Mouse (Mus musculus): ENCODE data around the gene Aff1. TPM values are rescaled to one million over a fixed set of nuclear protein-coding genes. Genes with fewer than 3 reads are reported as not detected.

The Aff1 gene
- polyA plus RNA-seq, 1 experiment from 2014 or later, result 13.5 TPM

DNA sequence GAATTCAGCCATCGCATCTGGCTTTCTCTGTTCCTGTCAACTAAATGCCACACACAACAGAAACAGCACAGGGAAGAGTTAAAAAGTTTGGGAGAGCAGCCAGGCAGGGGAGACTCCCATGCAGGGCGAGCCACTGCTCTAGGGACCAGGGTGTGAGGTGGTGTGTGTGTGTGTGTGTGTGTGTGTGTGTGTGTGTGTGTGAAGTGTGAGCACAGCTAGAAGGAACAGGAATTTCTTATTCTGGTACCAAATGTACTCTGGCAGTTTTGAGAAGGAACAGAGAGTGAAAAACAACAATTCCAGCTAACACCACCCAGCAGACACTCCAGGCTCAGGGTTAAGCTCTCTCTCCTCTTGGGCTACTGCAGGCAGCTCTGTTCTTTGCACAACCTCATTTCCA lies 96.8 kb downstream of the Aff1 start:
- Histone ChIP-seq H3K4me2 (ENCODE audit: low read depth, low read length) (peak overlapping the region; percentile 49), H3K4me1 (ENCODE audit: control insufficient read depth, insufficient read depth, low read length) (peaks cover 28% of the 10 kb centered on the region), H3K27ac (ENCODE audit: low read length) (peak overlapping the region; percentile 92), H3K4me3 (ENCODE audit: low read length) (0 out of 2 replicates have a peak overlapping the region, but pooled peaks have one; percentile 5), H3K9me3 (replicated peaks; ENCODE audit: control insufficient read depth, low read length) (no peaks in the 10 kb centered on the region), H3K27me3 (ENCODE audit: control insufficient read depth, insufficient read depth, low read length) (no peaks in the 10 kb centered on the region), H3K9ac (ENCODE audit: low read length) (peak overlapping the region; percentile 49), H3K36me3 (ENCODE audit: control insufficient read depth, insufficient read depth) (peaks cover 19% of the 10 kb centered on the region)
- 11% methylated on average over 2 of the region's 2 CpGs for WGBS
- ATAC-seq (replicated peaks; ENCODE audit: extremely low read depth, insufficient read depth, low FRiP score), result peak; percentile 71

DNA sequence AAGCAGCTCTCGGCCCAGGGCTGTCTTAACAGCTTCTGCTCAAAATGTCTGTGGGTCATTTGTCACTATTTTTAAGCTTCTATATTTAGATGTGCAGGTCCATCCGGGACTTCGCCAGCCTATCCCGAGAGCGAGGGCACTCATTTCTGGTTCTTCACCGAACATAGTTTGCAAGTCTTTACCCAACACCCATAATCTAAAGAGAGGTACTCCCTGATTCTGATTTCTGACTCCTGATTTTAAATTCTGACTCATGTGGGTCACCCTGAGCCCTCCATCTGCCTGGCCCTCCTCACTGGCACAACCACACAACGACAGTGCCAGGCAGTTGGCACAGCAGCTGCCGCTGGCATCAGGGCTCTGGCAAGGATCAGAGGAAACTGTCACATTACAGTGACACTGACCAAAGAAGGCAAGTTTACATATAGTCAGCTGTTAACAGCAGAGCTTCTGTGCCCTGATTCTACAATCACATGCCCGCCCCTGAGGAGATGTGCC lies 97.5 kb downstream of the Aff1 start:
- Histone ChIP-seq H3K27ac (ENCODE audit: low read length) (peak overlapping the region; percentile 92), H3K36me3 (ENCODE audit: control insufficient read depth, insufficient read depth) (peaks cover 12% of the 10 kb centered on the region), H3K4me3 (ENCODE audit: low read length) (peak overlapping the region; percentile 17; the same call in 1 of the 2 replicates), H3K4me2 (ENCODE audit: low read depth, low read length) (peak overlapping the region; percentile 49), H3K9ac (ENCODE audit: low read length) (peak overlapping the region; percentile 49), H3K4me1 (ENCODE audit: control insufficient read depth, insufficient read depth, low read length) (peaks cover 28% of the 10 kb centered on the region), H3K9me3 (replicated peaks; ENCODE audit: control insufficient read depth, low read length) (no peaks in the 10 kb centered on the region), H3K27me3 (ENCODE audit: control insufficient read depth, insufficient read depth, low read length) (no peaks in the 10 kb centered on the region)
- WGBS, result 39% methylated on average over 9 of the region's 9 CpGs
- peak; percentile 73 for ATAC-seq (replicated peaks; ENCODE audit: extremely low read depth, insufficient read depth, low FRiP score)

DNA sequence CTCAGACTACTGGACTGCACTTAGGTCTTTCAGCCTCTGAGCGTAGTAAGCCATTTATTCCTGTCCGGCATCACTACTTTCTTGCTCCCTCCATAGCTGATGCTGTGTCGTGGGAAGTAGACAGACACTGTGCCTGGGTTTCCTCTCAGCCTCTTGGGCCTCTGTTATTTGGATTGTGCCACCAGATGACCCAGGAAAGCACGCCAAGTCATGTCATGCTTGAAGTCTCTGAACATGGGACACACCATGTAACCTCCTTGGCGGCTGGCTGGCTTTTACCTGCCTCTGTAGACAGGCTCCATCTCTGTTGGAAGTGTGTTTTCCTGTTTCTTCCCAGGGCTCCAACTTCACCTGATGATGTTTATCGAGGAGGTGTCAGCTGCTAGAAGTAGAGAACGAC lies 99.6 kb downstream of the Aff1 start:
- no peaks in the 10 kb centered on the region for H3K27me3 ChIP-seq (ENCODE audit: control insufficient read depth, insufficient read depth, low read length)
- H3K4me1 ChIP-seq (ENCODE audit: control insufficient read depth, insufficient read depth, low read length), result peaks cover 22% of the 10 kb centered on the region
- no peak overlapping the region for H3K27ac ChIP-seq (ENCODE audit: low read length)
- no peaks in the 10 kb centered on the region for H3K9me3 ChIP-seq (replicated peaks; ENCODE audit: control insufficient read depth, low read length)
- no peak for ATAC-seq (replicated peaks; ENCODE audit: extremely low read depth, insufficient read depth, low FRiP score)
- H3K4me3 ChIP-seq (ENCODE audit: low read length), result no peak overlapping the region
- no peak overlapping the region for H3K4me2 ChIP-seq (ENCODE audit: low read depth, low read length)
- H3K36me3 ChIP-seq (ENCODE audit: control insufficient read depth, insufficient read depth), result peaks cover 9% of the 10 kb centered on the region
- WGBS, result 80% methylated on average over 7 of the region's 7 CpGs
- H3K9ac ChIP-seq (ENCODE audit: low read length), result no peak overlapping the region

DNA sequence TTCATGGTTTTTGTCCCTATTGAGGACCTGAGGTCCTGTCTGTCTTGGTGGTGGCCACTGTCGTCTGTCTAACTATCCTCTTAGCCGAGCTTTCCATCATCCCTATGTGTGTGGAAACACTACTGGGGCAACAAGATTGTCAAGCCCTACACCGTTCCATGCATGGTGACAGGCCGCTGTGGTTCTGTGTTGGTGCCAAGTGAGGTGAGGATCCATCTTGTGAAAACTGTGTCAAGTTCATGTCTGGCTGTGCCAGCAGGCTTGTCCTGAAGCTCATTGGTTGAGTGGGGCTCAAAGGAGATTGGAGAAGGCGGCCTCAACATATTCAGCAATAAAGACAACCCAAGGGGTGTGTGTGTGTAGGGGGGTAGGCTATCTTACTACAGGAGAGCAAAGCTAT lies 102.9 kb downstream of the Aff1 start:
- no peaks in the 10 kb centered on the region for H3K27me3 ChIP-seq (ENCODE audit: control insufficient read depth, insufficient read depth, low read length)
- H3K4me2 ChIP-seq (ENCODE audit: low read depth, low read length), result no peak overlapping the region
- no peaks in the 10 kb centered on the region for H3K9me3 ChIP-seq (replicated peaks; ENCODE audit: control insufficient read depth, low read length)
- no peak for ATAC-seq (replicated peaks; ENCODE audit: extremely low read depth, insufficient read depth, low FRiP score)
- H3K9ac ChIP-seq (ENCODE audit: low read length), result no peak overlapping the region
- H3K27ac ChIP-seq (ENCODE audit: low read length), result no peak overlapping the region
- no peak overlapping the region for H3K4me3 ChIP-seq (ENCODE audit: low read length)
- peaks cover 9% of the 10 kb centered on the region for H3K4me1 ChIP-seq (ENCODE audit: control insufficient read depth, insufficient read depth, low read length)
- H3K36me3 ChIP-seq (ENCODE audit: control insufficient read depth, insufficient read depth), result peaks cover 9% of the 10 kb centered on the region
- 89% methylated on average over 5 of the region's 5 CpGs for WGBS

DNA sequence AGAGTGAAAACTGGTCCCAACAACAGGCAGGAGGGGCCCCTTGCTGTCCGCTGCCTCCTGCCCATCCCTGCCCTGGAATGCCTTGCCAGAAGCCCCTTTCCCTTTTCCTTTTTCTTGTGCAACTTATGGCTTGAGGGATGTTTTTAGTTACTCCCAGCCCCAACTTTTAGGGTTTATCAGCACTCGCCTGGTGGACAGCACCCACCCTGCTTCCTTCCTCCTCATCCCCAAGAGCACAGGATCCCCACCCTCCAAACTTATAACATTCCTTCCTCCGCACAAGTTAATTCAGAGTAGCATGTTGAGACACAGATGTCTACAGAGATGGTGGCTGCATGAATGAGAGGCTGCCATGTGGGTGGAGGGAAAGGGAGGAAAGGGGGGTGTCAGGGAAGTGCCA lies 103.9 kb downstream of the Aff1 start:
- H3K4me2 ChIP-seq (ENCODE audit: low read depth, low read length), result no peak overlapping the region
- peaks cover 9% of the 10 kb centered on the region for H3K4me1 ChIP-seq (ENCODE audit: control insufficient read depth, insufficient read depth, low read length)
- no peak overlapping the region for H3K9ac ChIP-seq (ENCODE audit: low read length)
- no peak for ATAC-seq (replicated peaks; ENCODE audit: extremely low read depth, insufficient read depth, low FRiP score)
- no peak overlapping the region for H3K4me3 ChIP-seq (ENCODE audit: low read length)
- no peak overlapping the region for H3K27ac ChIP-seq (ENCODE audit: low read length)
- peaks cover 9% of the 10 kb centered on the region for H3K36me3 ChIP-seq (ENCODE audit: control insufficient read depth, insufficient read depth)
- no peaks in the 10 kb centered on the region for H3K9me3 ChIP-seq (replicated peaks; ENCODE audit: control insufficient read depth, low read length)
- 66% methylated on average over 3 of the region's 3 CpGs for WGBS
- no peaks in the 10 kb centered on the region for H3K27me3 ChIP-seq (ENCODE audit: control insufficient read depth, insufficient read depth, low read length)

DNA sequence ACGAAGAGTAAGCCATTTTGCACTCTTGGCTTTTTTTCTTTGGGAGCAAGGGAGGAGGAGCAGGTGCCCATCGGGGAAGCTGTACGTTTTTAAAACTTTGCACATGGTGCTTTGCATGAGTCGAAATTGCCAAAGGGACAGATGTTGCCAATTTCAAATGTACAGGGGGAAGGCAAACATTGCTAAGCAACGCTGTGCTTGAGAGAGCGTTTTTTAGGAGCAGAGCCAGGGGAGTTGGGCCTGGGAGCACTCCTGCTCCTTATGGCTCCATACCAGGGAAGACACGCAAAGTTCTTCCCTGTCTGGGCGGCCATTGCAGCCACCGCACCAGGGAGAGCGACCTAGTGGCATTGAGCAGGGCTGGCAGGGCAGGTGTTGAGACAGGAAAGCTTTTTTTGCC lies 105.6 kb downstream of the Aff1 start:
- no peak overlapping the region for H3K4me2 ChIP-seq (ENCODE audit: low read depth, low read length)
- no peaks in the 10 kb centered on the region for H3K27me3 ChIP-seq (ENCODE audit: control insufficient read depth, insufficient read depth, low read length)
- H3K36me3 ChIP-seq (ENCODE audit: control insufficient read depth, insufficient read depth), result 0 out of 2 replicates have a peak, but pooled peaks cover under 1% of the 10 kb centered on the region
- no peak overlapping the region for H3K9ac ChIP-seq (ENCODE audit: low read length)
- H3K27ac ChIP-seq (ENCODE audit: low read length), result no peak overlapping the region
- H3K4me1 ChIP-seq (ENCODE audit: control insufficient read depth, insufficient read depth, low read length), result peaks cover 9% of the 10 kb centered on the region
- ATAC-seq (replicated peaks; ENCODE audit: extremely low read depth, insufficient read depth, low FRiP score), result no peak
- H3K4me3 ChIP-seq (ENCODE audit: low read length), result no peak overlapping the region
- no peaks in the 10 kb centered on the region for H3K9me3 ChIP-seq (replicated peaks; ENCODE audit: control insufficient read depth, low read length)
- 79% methylated on average over 10 of the region's 10 CpGs for WGBS

DNA sequence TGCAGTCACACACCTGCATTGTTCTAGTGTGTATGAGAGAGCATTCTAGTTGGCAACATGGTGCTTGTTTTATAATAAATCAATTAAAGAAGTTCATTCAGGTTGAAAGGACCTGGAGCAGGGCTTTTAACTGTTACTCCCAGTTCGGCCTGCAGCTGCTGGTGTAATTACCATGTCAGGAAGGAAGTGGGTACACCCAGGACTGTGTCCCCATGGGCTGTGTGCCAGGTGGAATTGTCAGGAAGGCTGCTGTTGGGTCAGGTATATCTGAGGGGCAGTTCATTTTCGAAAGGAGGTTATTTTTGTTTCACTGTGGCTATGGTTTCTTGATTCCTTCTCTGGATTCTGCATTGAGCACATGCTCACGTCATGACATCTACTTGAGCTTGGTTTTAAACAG lies 107.3 kb downstream of the Aff1 start:
- H3K27ac ChIP-seq (ENCODE audit: low read length), result no peak overlapping the region
- WGBS, result 58% methylated on average over 3 of the region's 3 CpGs
- H3K4me1 ChIP-seq (ENCODE audit: control insufficient read depth, insufficient read depth, low read length), result peaks cover 16% of the 10 kb centered on the region
- H3K4me3 ChIP-seq (ENCODE audit: low read length), result no peak overlapping the region
- H3K4me2 ChIP-seq (ENCODE audit: low read depth, low read length), result no peak overlapping the region
- H3K36me3 ChIP-seq (ENCODE audit: control insufficient read depth, insufficient read depth), result no peaks in the 10 kb centered on the region
- H3K9ac ChIP-seq (ENCODE audit: low read length), result no peak overlapping the region
- no peaks in the 10 kb centered on the region for H3K27me3 ChIP-seq (ENCODE audit: control insufficient read depth, insufficient read depth, low read length)
- H3K9me3 ChIP-seq (replicated peaks; ENCODE audit: control insufficient read depth, low read length), result no peaks in the 10 kb centered on the region
- no peak for ATAC-seq (replicated peaks; ENCODE audit: extremely low read depth, insufficient read depth, low FRiP score)

DNA sequence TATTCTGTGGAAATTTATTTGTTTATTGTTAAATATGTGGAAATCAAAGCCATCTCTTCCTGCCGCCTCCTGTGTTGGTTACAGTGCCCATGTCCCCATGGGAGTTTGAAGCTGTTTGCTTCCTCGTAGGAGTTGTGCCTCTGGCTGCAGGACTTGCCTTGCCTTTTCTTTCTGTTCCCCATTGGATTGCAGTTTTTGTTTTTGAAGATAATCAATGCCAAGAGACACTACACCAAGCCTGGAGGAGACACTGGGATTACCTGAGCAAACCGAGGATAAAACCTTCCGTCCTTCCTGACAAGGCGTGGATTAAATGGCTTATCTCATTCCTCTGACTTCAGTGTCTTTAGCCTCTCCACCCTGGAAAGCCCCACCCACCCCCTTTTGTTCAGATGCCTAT lies 107.8 kb downstream of the Aff1 start:
- Histone ChIP-seq H3K4me1 (ENCODE audit: control insufficient read depth, insufficient read depth, low read length) (peaks cover 16% of the 10 kb centered on the region), H3K4me3 (ENCODE audit: low read length) (no peak overlapping the region), H3K9me3 (replicated peaks; ENCODE audit: control insufficient read depth, low read length) (no peaks in the 10 kb centered on the region), H3K4me2 (ENCODE audit: low read depth, low read length) (no peak overlapping the region), H3K27ac (ENCODE audit: low read length) (no peak overlapping the region), H3K36me3 (ENCODE audit: control insufficient read depth, insufficient read depth) (no peaks in the 10 kb centered on the region), H3K27me3 (ENCODE audit: control insufficient read depth, insufficient read depth, low read length) (no peaks in the 10 kb centered on the region), H3K9ac (ENCODE audit: low read length) (no peak overlapping the region)
- no peak for ATAC-seq (replicated peaks; ENCODE audit: extremely low read depth, insufficient read depth, low FRiP score)
- WGBS, result 54% methylated on average over 5 of the region's 5 CpGs

DNA sequence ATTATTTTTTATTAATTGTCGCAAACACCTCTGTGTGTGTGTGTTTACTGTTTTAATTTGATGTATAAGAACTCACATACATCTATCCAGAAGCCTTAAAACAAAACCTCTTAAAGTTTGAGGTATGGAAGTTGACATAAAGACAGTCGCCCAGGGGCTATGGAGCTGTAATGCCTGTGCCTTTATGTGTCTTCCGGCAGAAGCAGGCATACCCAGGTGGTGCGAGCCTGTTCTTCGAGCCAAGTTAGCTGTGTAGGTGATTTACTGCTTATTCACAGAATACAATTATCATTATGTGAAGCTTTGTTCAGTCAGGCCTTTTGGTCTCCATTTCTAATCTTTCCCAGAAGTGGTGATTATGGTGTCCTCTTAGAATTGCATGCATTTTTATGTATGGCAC lies 111.2 kb downstream of the Aff1 start:
- Histone ChIP-seq H3K9ac (ENCODE audit: low read length) (no peak overlapping the region), H3K4me3 (ENCODE audit: low read length) (no peak overlapping the region), H3K27ac (ENCODE audit: low read length) (no peak overlapping the region), H3K27me3 (ENCODE audit: control insufficient read depth, insufficient read depth, low read length) (no peaks in the 10 kb centered on the region), H3K4me1 (ENCODE audit: control insufficient read depth, insufficient read depth, low read length) (peaks cover 30% of the 10 kb centered on the region), H3K4me2 (ENCODE audit: low read depth, low read length) (no peak overlapping the region), H3K9me3 (replicated peaks; ENCODE audit: control insufficient read depth, low read length) (no peaks in the 10 kb centered on the region), H3K36me3 (ENCODE audit: control insufficient read depth, insufficient read depth) (no peaks in the 10 kb centered on the region)
- no peak for ATAC-seq (replicated peaks; ENCODE audit: extremely low read depth, insufficient read depth, low FRiP score)
- 83% methylated on average over 5 of the region's 5 CpGs for WGBS
